In genomic region chr13:22050591-22051522, GRCm38 (mm10) we compare ENCODE assay signal across 8 mouse cellular contexts. TPM values are rescaled to one million over a fixed set of nuclear protein-coding genes. Genes with fewer than 3 reads are reported as not detected.
DNase-seq lines count a peak whose midpoint lies in the region; ATAC-seq and TF ChIP-seq lines count a peak whose summit lies in the region.

No protein-coding gene starts in this region.

- peak in 1 of 2 experiments; percentile 53; a peak in 2 of 4 replicates for TF ChIP-seq POLR2A in MEL (IDR thresholded peaks at IDR 0.05; ENCODE audit: control insufficient read depth in 1 of 2, insufficient read depth in 1 of 2, low read depth in 1 of 2, low read length in 2 of 2, poor library complexity in 1 of 2)
- TF ChIP-seq POLR2A in cerebellum, adult 2 months (IDR thresholded peaks at IDR 0.05; ENCODE audit: borderline replicate concordance, insufficient read depth, low read length): no peak

- H3K27me3 ChIP-seq in MEL (ENCODE audit: control insufficient read depth in 1 of 2, insufficient read depth in 2 of 2, low read length in 2 of 2): 0 out of 4 replicates have a peak, but pooled peaks cover 0 to 2% of the 10 kb centered on the region in 2 experiments
- no peaks in the 10 kb centered on the region for H3K27me3 ChIP-seq in cerebellum, adult 2 months (ENCODE audit: control insufficient read depth, insufficient read depth, low read length)
- H3K27me3 ChIP-seq in forebrain, postnatal 0 days (ENCODE audit: insufficient read depth, low read length): no peaks in the 10 kb centered on the region
- H3K27me3 ChIP-seq in lung, embryonic 14.5 days (ENCODE audit: insufficient read depth, low read length): no peaks in the 10 kb centered on the region

- peak; percentile 93 for ATAC-seq in forebrain, postnatal 0 days
- peak; percentile 94 for ATAC-seq in lung, embryonic 14.5 days (ENCODE audit: insufficient read depth)
- ATAC-seq in neutrophil, adult 5-6 weeks (ENCODE audit: extremely low read depth, insufficient number of reproducible peaks, low FRiP score, poor library complexity, severe bottlenecking): peak; percentile 89

- TF ChIP-seq CTCF in MEL (IDR thresholded peaks at IDR 0.05 in 2 of 3, conservative IDR thresholded peaks at IDR 0.05 in 1 of 3; ENCODE audit: control insufficient read depth in 1 of 3, insufficient read depth in 1 of 3, low read depth in 2 of 3, low read length in 3 of 3, poor library complexity in 1 of 3, severe bottlenecking in 1 of 3): peak in 1 of 3 experiments; percentile 84; a peak in 3 of 6 replicates
- peak; percentile 44; the same call in 1 of the 2 replicates for TF ChIP-seq CTCF in cerebellum, adult 2 months (IDR thresholded peaks at IDR 0.05; ENCODE audit: borderline replicate concordance, insufficient read depth, low read depth, low read length)
- peak; percentile 84 for TF ChIP-seq CTCF in forebrain, postnatal 0 days (IDR thresholded peaks at IDR 0.05; ENCODE audit: low read depth)
- peak; percentile 85 for TF ChIP-seq CTCF in lung, embryonic 14.5 days (IDR thresholded peaks at IDR 0.05; ENCODE audit: low read depth)

- peak overlapping the region; percentile 78 to 87 for H3K4me3 ChIP-seq in MEL (ENCODE audit: control insufficient read depth in 1 of 2, insufficient read depth in 1 of 2, low read depth in 2 of 2, low read length in 2 of 2)
- peak overlapping the region; percentile 81 for H3K4me3 ChIP-seq in cerebellum, adult 2 months (replicated peaks; ENCODE audit: insufficient read depth, low read depth, low read length)
- peak overlapping the region; percentile 58 for H3K4me3 ChIP-seq in forebrain, postnatal 0 days (ENCODE audit: low read depth, low read length)
- H3K4me3 ChIP-seq in lung, embryonic 14.5 days (ENCODE audit: low read depth, low read length): peak overlapping the region; percentile 40

- no peaks in the 10 kb centered on the region for H3K9me3 ChIP-seq in MEL (replicated peaks; ENCODE audit: insufficient read depth, low read length)
- no peaks in the 10 kb centered on the region for H3K9me3 ChIP-seq in forebrain, postnatal 0 days (ENCODE audit: low read length)
- no peaks in the 10 kb centered on the region for H3K9me3 ChIP-seq in lung, embryonic 14.5 days (ENCODE audit: low read depth, low read length)

- H3K36me3 ChIP-seq in MEL (ENCODE audit: control insufficient read depth in 1 of 2, insufficient read depth in 2 of 2, low read length in 2 of 2): peaks cover 0 to 2% of the 10 kb centered on the region in 2 experiments; a peak in 2 of 4 replicates
- H3K36me3 ChIP-seq in forebrain, postnatal 0 days (ENCODE audit: insufficient read depth): no peaks in the 10 kb centered on the region
- H3K36me3 ChIP-seq in lung, embryonic 14.5 days (ENCODE audit: insufficient read depth): no peaks in the 10 kb centered on the region

- H3K4me2 ChIP-seq in forebrain, postnatal 0 days (ENCODE audit: low read depth): peak overlapping the region; percentile 54
- peak overlapping the region; percentile 76 for H3K4me2 ChIP-seq in lung, embryonic 14.5 days

- H3K9ac ChIP-seq in MEL (ENCODE audit: control insufficient read depth, low read depth, low read length, poor library complexity, severe bottlenecking): peak overlapping the region; percentile 77
- H3K9ac ChIP-seq in forebrain, postnatal 0 days: peak overlapping the region; percentile 72
- peak overlapping the region; percentile 47 for H3K9ac ChIP-seq in lung, embryonic 14.5 days

- TF ChIP-seq RAD21 in MEL (IDR thresholded peaks at IDR 0.05; ENCODE audit: low read depth, low read length): no peak

- no peak for TF ChIP-seq EP300 in MEL (IDR thresholded peaks at IDR 0.05; ENCODE audit: low read depth in 1 of 2, low read length in 2 of 2)

- H3K79me2 ChIP-seq in MEL (ENCODE audit: control insufficient read depth, insufficient read depth, low read length, poor library complexity): peaks cover 1% of the 10 kb centered on the region; the same call in 1 of the 2 replicates

- WGBS in cerebellum, adult 2 months: under 1% methylated on average over 52 of the region's 52 CpGs
- under 1% methylated on average over 52 of the region's 52 CpGs for WGBS in forebrain, postnatal 0 days
- under 1% methylated on average over 52 of the region's 52 CpGs for WGBS in lung, embryonic 14.5 days

- peak; percentile 97 for DNase-seq in MEL (ENCODE audit: low read depth, low spot score)
- DNase-seq in cerebellum, adult 2 months: peak; percentile 66 to 71
- DNase-seq in forebrain, postnatal 0 days: peak; percentile 92
- peak; percentile 92 for DNase-seq in heart, postnatal 4 days
- peak; percentile 82 to 92 for DNase-seq in layer of hippocampus, adult 8-10 months (ENCODE audit: low spot score in 2 of 2)
- peak; percentile 97 for DNase-seq in lung, embryonic 14.5 days
- peak; percentile 90 for DNase-seq in testis, postnatal 14 days (ENCODE audit: low spot score)

- peak overlapping the region; percentile 53 for H3K27ac ChIP-seq in MEL (ENCODE audit: control insufficient read depth, low read depth, low read length)
- no peak overlapping the region for H3K27ac ChIP-seq in cerebellum, adult 2 months (ENCODE audit: insufficient read depth, low read length)
- H3K27ac ChIP-seq in forebrain, postnatal 0 days (ENCODE audit: low read depth, low read length): peak overlapping the region; percentile 89
- H3K27ac ChIP-seq in lung, embryonic 14.5 days (ENCODE audit: low read depth): peak overlapping the region; percentile 87

- no peaks in the 10 kb centered on the region for H3K4me1 ChIP-seq in MEL (ENCODE audit: control insufficient read depth in 1 of 2, insufficient read depth in 2 of 2, low read length in 2 of 2)
- H3K4me1 ChIP-seq in cerebellum, adult 2 months (ENCODE audit: control insufficient read depth, insufficient read depth, low read length): no peaks in the 10 kb centered on the region; the same call in 1 of the 2 replicates
- no peaks in the 10 kb centered on the region for H3K4me1 ChIP-seq in forebrain, postnatal 0 days (ENCODE audit: insufficient read depth)
- H3K4me1 ChIP-seq in lung, embryonic 14.5 days (ENCODE audit: insufficient read depth): no peaks in the 10 kb centered on the region

RNA-seq across cellular contexts. Expression of gene Hist1h2bj, which starts 7.8 kb away (rescaled TPM):
- 2,032 and 2,655 TPM in 2 replicates for total RNA-seq in MEL (2012; rRNA removed)
- polyA plus RNA-seq in MEL (2012; ENCODE audit: insufficient read depth in 1 of 2, insufficient read length in 2 of 2, low read depth in 1 of 2, low replicate concordance in 2 of 2, missing spikeins in 1 of 2): 1 to 10 TPM in 1 of 2 experiments, not detected in 1; 4.7 TPM
- polyA plus RNA-seq in cerebellum, adult 2 months (2012; rRNA removed): 0.97 and 1.5 TPM in 2 replicates
- total RNA-seq in forebrain, postnatal 0 days (2014; rRNA removed): 246 and 305 TPM in 2 replicates
- 1.6 and 3.7 TPM in 2 replicates for polyA plus RNA-seq in forebrain, postnatal 0 days (2015; fragmentation: Nextera tagmentation; extraction: Ambion mirVana)
- 100 to 1,000 TPM; 284 to 295 TPM for total RNA-seq in heart, postnatal 4 days (2021)
- total RNA-seq in layer of hippocampus, adult 8-10 months (2022): 10 to 100 TPM; 10.8 to 15.9 (median 12.1) TPM
- 15.8 and 16.9 TPM in 2 replicates for polyA plus RNA-seq in lung, embryonic 14.5 days (2014; fragmentation: Nextera tagmentation; extraction: Ambion mirVana)
- total RNA-seq in neutrophil, adult 5-6 weeks (2017): 25.8 and 31.3 TPM in 2 replicates

RNA-seq across cellular contexts. Expression of gene Hist1h2ag, which starts 8.1 kb away (rescaled TPM):
- total RNA-seq in MEL (2012; rRNA removed): 766 and 975 TPM in 2 replicates
- polyA plus RNA-seq in MEL (2012; ENCODE audit: insufficient read depth in 1 of 2, insufficient read length in 2 of 2, low read depth in 1 of 2, low replicate concordance in 2 of 2, missing spikeins in 1 of 2): 1 to 10 TPM in 1 of 2 experiments, not detected in 1; 5.9 TPM
- polyA plus RNA-seq in cerebellum, adult 2 months (2012; rRNA removed): 0.60 and 1.1 TPM in 2 replicates
- total RNA-seq in forebrain, postnatal 0 days (2014; rRNA removed): 193 and 206 TPM in 2 replicates
- polyA plus RNA-seq in forebrain, postnatal 0 days (2015; fragmentation: Nextera tagmentation; extraction: Ambion mirVana): 4.8 and 8.3 TPM in 2 replicates
- 100 to 1,000 TPM; 359 to 370 TPM for total RNA-seq in heart, postnatal 4 days (2021)
- total RNA-seq in layer of hippocampus, adult 8-10 months (2022): 10 to 100 TPM in 2 of 4 experiments, 1 to 10 TPM in 2; 8.2 to 12.2 (median 10.1) TPM
- polyA plus RNA-seq in lung, embryonic 14.5 days (2014; fragmentation: Nextera tagmentation; extraction: Ambion mirVana): 71.0 and 82.2 TPM in 2 replicates
- 24.6 and 26.2 TPM in 2 replicates for total RNA-seq in neutrophil, adult 5-6 weeks (2017)

RNA-seq across cellular contexts. Expression of gene Hist1h4i, which starts 9.7 kb away (rescaled TPM):
- 1,065 and 1,370 TPM in 2 replicates for total RNA-seq in MEL (2012; rRNA removed)
- polyA plus RNA-seq in MEL (2012; ENCODE audit: insufficient read depth in 1 of 2, insufficient read length in 2 of 2, low read depth in 1 of 2, low replicate concordance in 2 of 2, missing spikeins in 1 of 2): 10 to 100 TPM in 1 of 2 experiments, not detected in 1; 10.4 TPM
- polyA plus RNA-seq in cerebellum, adult 2 months (2012; rRNA removed): 8.8 and 9.8 TPM in 2 replicates
- 26.4 and 44.9 TPM in 2 replicates for total RNA-seq in forebrain, postnatal 0 days (2014; rRNA removed)
- polyA plus RNA-seq in forebrain, postnatal 0 days (2015; fragmentation: Nextera tagmentation; extraction: Ambion mirVana): 4.2 and 5.8 TPM in 2 replicates
- 100 to 1,000 TPM; 139 to 147 TPM for total RNA-seq in heart, postnatal 4 days (2021)
- 10 to 100 TPM; 55.1 to 70.7 (median 60.0) TPM for total RNA-seq in layer of hippocampus, adult 8-10 months (2022)
- 26.4 and 26.7 TPM in 2 replicates for polyA plus RNA-seq in lung, embryonic 14.5 days (2014; fragmentation: Nextera tagmentation; extraction: Ambion mirVana)
- 59.4 and 71.0 TPM in 2 replicates for total RNA-seq in neutrophil, adult 5-6 weeks (2017)

RNA-seq across cellular contexts. Expression of gene Hist1h2bk, which starts 15.2 kb away (rescaled TPM):
- 2,495 and 3,316 TPM in 2 replicates for total RNA-seq in MEL (2012; rRNA removed)
- polyA plus RNA-seq in MEL (2012; ENCODE audit: insufficient read depth in 1 of 2, insufficient read length in 2 of 2, low read depth in 1 of 2, low replicate concordance in 2 of 2, missing spikeins in 1 of 2): 1 to 10 TPM in 1 of 2 experiments, not detected in 1; 5.7 TPM
- 0.34 TPM in 1 of 2 replicates, not detected in the other for polyA plus RNA-seq in cerebellum, adult 2 months (2012; rRNA removed)
- 233 and 262 TPM in 2 replicates for total RNA-seq in forebrain, postnatal 0 days (2014; rRNA removed)
- polyA plus RNA-seq in forebrain, postnatal 0 days (2015; fragmentation: Nextera tagmentation; extraction: Ambion mirVana): 0.40 TPM in 1 of 2 replicates, not detected in the other
- total RNA-seq in heart, postnatal 4 days (2021): 100 to 1,000 TPM; 416 to 424 TPM
- total RNA-seq in layer of hippocampus, adult 8-10 months (2022): 10 to 100 TPM; 10.4 to 18.1 (median 16.5) TPM
- polyA plus RNA-seq in lung, embryonic 14.5 days (2014; fragmentation: Nextera tagmentation; extraction: Ambion mirVana): 8.6 and 11.7 TPM in 2 replicates
- 11.9 and 12.2 TPM in 2 replicates for total RNA-seq in neutrophil, adult 5-6 weeks (2017)

RNA-seq across cellular contexts. Expression of gene Hist1h2ah, which starts 15.5 kb away (rescaled TPM):
- total RNA-seq in MEL (2012; rRNA removed): 1,264 and 1,284 TPM in 2 replicates
- polyA plus RNA-seq in MEL (2012; ENCODE audit: insufficient read depth in 1 of 2, insufficient read length in 2 of 2, low read depth in 1 of 2, low replicate concordance in 2 of 2, missing spikeins in 1 of 2): 1 to 10 TPM in 1 of 2 experiments, not detected in 1; 3.7 TPM
- not detected in 2 replicates for polyA plus RNA-seq in cerebellum, adult 2 months (2012; rRNA removed)
- total RNA-seq in forebrain, postnatal 0 days (2014; rRNA removed): 9.2 and 47.2 TPM in 2 replicates
- 1.6 and 1.9 TPM in 2 replicates for polyA plus RNA-seq in forebrain, postnatal 0 days (2015; fragmentation: Nextera tagmentation; extraction: Ambion mirVana)
- total RNA-seq in heart, postnatal 4 days (2021): 100 to 1,000 TPM; 504 to 579 TPM
- 10 to 100 TPM in 3 of 4 experiments, 1 to 10 TPM in 1; 6.5 to 26.2 (median 15.2) TPM for total RNA-seq in layer of hippocampus, adult 8-10 months (2022)
- 21.2 and 21.6 TPM in 2 replicates for polyA plus RNA-seq in lung, embryonic 14.5 days (2014; fragmentation: Nextera tagmentation; extraction: Ambion mirVana)
- total RNA-seq in neutrophil, adult 5-6 weeks (2017): 15.1 and 66.2 TPM in 2 replicates
